Mouse (Mus musculus): Measurements from ENCODE around the gene Ccdc74a. TPM values are rescaled to one million over a fixed set of nuclear protein-coding genes. Genes with fewer than 3 reads are reported as not detected.
A peak's percentile ranks its signal among the peaks of the same experiment; 100 is the strongest.
"Not testable (repeated sequence)": the region's sequence is repeated elsewhere in the genome, so short reads cannot be mapped to it uniquely, and the experiment has no call there.

The Ccdc74a gene
- 10 to 100 TPM; 39.9 to 48.2 TPM for total RNA-seq (2021)
- long read RNA-seq, experiment 1, transcript Ccdc74a-207 (4 exons, 1,040 nt) = major isoform, 21 of 38 reads
- long read RNA-seq, experiment 1, transcript Ccdc74a-209 (3 exons, 685 nt) = minor isoform, 5 of 38 reads
- long read RNA-seq, experiment 1, partial matches to known transcripts = 1 of 38 reads
- long read RNA-seq, experiment 1, other reads (novel, unspliced or antisense) = 6 of 38 reads
- long read RNA-seq, experiment 2, transcript Ccdc74a-207 (4 exons, 1,040 nt) = major isoform, 9 of 27 reads
- long read RNA-seq, experiment 2, partial matches to known transcripts = 1 of 27 reads
- long read RNA-seq, experiment 2, other reads (novel, unspliced or antisense) = 5 of 27 reads

- peak; percentile 68 to 76 for DNase-seq (ENCODE audit: low spot score in 2 of 2)
These were observed at the start of gene Ccdc74a for GRCm38 (mm10) chr16:17646310-17647114. TSS of gene Ccdc74a (plus strand) at chr16:17646470.

GRCm38 (mm10) chr16:17600944-17601562 lies 45.2 kb upstream of the Ccdc74a start:
- no peak for DNase-seq (ENCODE audit: low spot score in 2 of 2)

- no peak for DNase-seq (ENCODE audit: low spot score in 2 of 2)
These were observed 41.3 kb upstream of the Ccdc74a start for GRCm38 (mm10) chr16:17604941-17605340.

GRCm38 (mm10) chr16:17605684-17606083 lies 40.6 kb upstream of the Ccdc74a start:
- DNase-seq (ENCODE audit: low spot score in 2 of 2) = no peak

GRCm38 (mm10) chr16:17611383-17611782 lies 34.9 kb upstream of the Ccdc74a start:
- no peak for DNase-seq (ENCODE audit: low spot score in 2 of 2)

- DNase-seq (ENCODE audit: low spot score in 2 of 2) = not testable (repeated sequence)
These were observed 31.5 kb upstream of the Ccdc74a start for GRCm38 (mm10) chr16:17614740-17615139.

- DNase-seq (ENCODE audit: low spot score in 2 of 2) = no peak
These were observed 30.1 kb upstream of the Ccdc74a start for GRCm38 (mm10) chr16:17616212-17616611.

- peak in 1 of 2 experiments; percentile 27 for DNase-seq (ENCODE audit: low spot score in 2 of 2)
These were observed 28.2 kb upstream of the Ccdc74a start for GRCm38 (mm10) chr16:17617922-17618565.

GRCm38 (mm10) chr16:17619198-17620105 lies 26.8 kb upstream of the Ccdc74a start, which contains the start of gene Smpd4:
TSS of gene Smpd4 (plus strand) at chr16:17619354.
- peak; percentile 89 to 90 for DNase-seq (ENCODE audit: low spot score in 2 of 2)

- no peak for DNase-seq (ENCODE audit: low spot score in 2 of 2)
These were observed 24.3 kb upstream of the Ccdc74a start for GRCm38 (mm10) chr16:17621936-17622335.

GRCm38 (mm10) chr16:17625488-17626268 lies 20.6 kb upstream of the Ccdc74a start:
- no peak for DNase-seq (ENCODE audit: low spot score in 2 of 2)

GRCm38 (mm10) chr16:17626269-17626555 lies 20.1 kb upstream of the Ccdc74a start:
- no peak for DNase-seq (ENCODE audit: low spot score in 2 of 2)

- no peak for DNase-seq (ENCODE audit: low spot score in 2 of 2)
These were observed 13.7 kb upstream of the Ccdc74a start for GRCm38 (mm10) chr16:17632580-17632979.

GRCm38 (mm10) chr16:17633481-17634181 lies 12.6 kb upstream of the Ccdc74a start:
- DNase-seq (ENCODE audit: low spot score in 2 of 2) = no peak

GRCm38 (mm10) chr16:17636904-17637303 lies 9.4 kb upstream of the Ccdc74a start:
- DNase-seq (ENCODE audit: low spot score in 2 of 2) = no peak

- DNase-seq (ENCODE audit: low spot score in 2 of 2) = no peak
These were observed 8.7 kb upstream of the Ccdc74a start for GRCm38 (mm10) chr16:17637610-17638009.

GRCm38 (mm10) chr16:17638036-17638628 lies 8.1 kb upstream of the Ccdc74a start:
- no peak for DNase-seq (ENCODE audit: low spot score in 2 of 2)

- no peak for DNase-seq (ENCODE audit: low spot score in 2 of 2)
These were observed 7.2 kb upstream of the Ccdc74a start for GRCm38 (mm10) chr16:17639081-17639480.

- DNase-seq (ENCODE audit: low spot score in 2 of 2) = no peak
These were observed 6.3 kb upstream of the Ccdc74a start for GRCm38 (mm10) chr16:17639951-17640350.

Data from layer of hippocampus, postnatal 14 days (tissue).